Mouse (Mus musculus): ENCODE measurements around the gene Gdf7. TPM values are rescaled to one million over a fixed set of nuclear protein-coding genes. Genes with fewer than 3 reads are reported as not detected.
A peak's percentile ranks its signal among the peaks of the same experiment; 100 is the strongest.

Gene Gdf7
- polyA plus RNA-seq, 1 experiment from 2014 or later: not detected

- ATAC-seq (ENCODE audit: insufficient number of reproducible peaks, insufficient read depth, low FRiP score, low read depth): no peak
- H3K4me3 ChIP-seq (ENCODE audit: low read depth, low read length): no peak overlapping the region
- no peaks in the 10 kb centered on the region for H3K27me3 ChIP-seq (ENCODE audit: control insufficient read depth, insufficient read depth, low read length)
- H3K9ac ChIP-seq (replicated peaks; ENCODE audit: low read depth, low read length): no peak overlapping the region
- no peaks in the 10 kb centered on the region for H3K4me1 ChIP-seq (ENCODE audit: control insufficient read depth, insufficient read depth, low read length)
- H3K9me3 ChIP-seq (ENCODE audit: control insufficient read depth, low read depth, low read length): no peaks in the 10 kb centered on the region
- WGBS: 83% methylated on average over 15 of the region's 15 CpGs
- no peak overlapping the region for H3K27ac ChIP-seq (ENCODE audit: low read length)
- H3K4me2 ChIP-seq (replicated peaks; ENCODE audit: low read depth, low read length): no peak overlapping the region
- 0 out of 2 replicates have a peak, but pooled peaks cover 4% of the 10 kb centered on the region for H3K36me3 ChIP-seq (ENCODE audit: control insufficient read depth, insufficient read depth, low read length)
These were observed 20.3 kb downstream of the Gdf7 start for GRCm38 (mm10) chr12:8281225-8282017.

GRCm38 (mm10) chr12:8275424-8275823 is 26.3 kb downstream of the Gdf7 start:
- Histone ChIP-seq H3K4me3 (ENCODE audit: low read depth, low read length) (no peak overlapping the region), H3K36me3 (ENCODE audit: control insufficient read depth, insufficient read depth, low read length) (0 out of 2 replicates have a peak, but pooled peaks cover 4% of the 10 kb centered on the region), H3K27ac (ENCODE audit: low read length) (no peak overlapping the region), H3K9ac (replicated peaks; ENCODE audit: low read depth, low read length) (no peak overlapping the region), H3K4me1 (ENCODE audit: control insufficient read depth, insufficient read depth, low read length) (no peaks in the 10 kb centered on the region), H3K4me2 (replicated peaks; ENCODE audit: low read depth, low read length) (no peak overlapping the region), H3K9me3 (ENCODE audit: control insufficient read depth, low read depth, low read length) (no peaks in the 10 kb centered on the region), H3K27me3 (ENCODE audit: control insufficient read depth, insufficient read depth, low read length) (no peaks in the 10 kb centered on the region)
- no peak for ATAC-seq (ENCODE audit: insufficient number of reproducible peaks, insufficient read depth, low FRiP score, low read depth)
- WGBS: 89% methylated on average over 4 of the region's 4 CpGs

GRCm38 (mm10) chr12:8273471-8274171 is 28.1 kb downstream of the Gdf7 start:
- H3K27ac ChIP-seq (ENCODE audit: low read length): peak overlapping the region; percentile 7; the same call in 1 of the 2 replicates
- 84% methylated on average over 6 of the region's 6 CpGs for WGBS
- H3K9ac ChIP-seq (replicated peaks; ENCODE audit: low read depth, low read length): no peak overlapping the region
- H3K36me3 ChIP-seq (ENCODE audit: control insufficient read depth, insufficient read depth, low read length): 0 out of 2 replicates have a peak, but pooled peaks cover 4% of the 10 kb centered on the region
- H3K4me2 ChIP-seq (replicated peaks; ENCODE audit: low read depth, low read length): no peak overlapping the region
- ATAC-seq (ENCODE audit: insufficient number of reproducible peaks, insufficient read depth, low FRiP score, low read depth): no peak
- H3K4me3 ChIP-seq (ENCODE audit: low read depth, low read length): no peak overlapping the region
- H3K9me3 ChIP-seq (ENCODE audit: control insufficient read depth, low read depth, low read length): no peaks in the 10 kb centered on the region
- H3K4me1 ChIP-seq (ENCODE audit: control insufficient read depth, insufficient read depth, low read length): no peaks in the 10 kb centered on the region
- H3K27me3 ChIP-seq (ENCODE audit: control insufficient read depth, insufficient read depth, low read length): no peaks in the 10 kb centered on the region

GRCm38 (mm10) chr12:8271405-8271804 is 30.3 kb downstream of the Gdf7 start:
- Histone ChIP-seq H3K36me3 (ENCODE audit: control insufficient read depth, insufficient read depth, low read length) (no peaks in the 10 kb centered on the region), H3K27me3 (ENCODE audit: control insufficient read depth, insufficient read depth, low read length) (no peaks in the 10 kb centered on the region), H3K9ac (replicated peaks; ENCODE audit: low read depth, low read length) (no peak overlapping the region), H3K4me1 (ENCODE audit: control insufficient read depth, insufficient read depth, low read length) (no peaks in the 10 kb centered on the region), H3K4me2 (replicated peaks; ENCODE audit: low read depth, low read length) (no peak overlapping the region), H3K9me3 (ENCODE audit: control insufficient read depth, low read depth, low read length) (no peaks in the 10 kb centered on the region), H3K4me3 (ENCODE audit: low read depth, low read length) (no peak overlapping the region), H3K27ac (ENCODE audit: low read length) (no peak overlapping the region)
- no peak for ATAC-seq (ENCODE audit: insufficient number of reproducible peaks, insufficient read depth, low FRiP score, low read depth)
- WGBS: 78% methylated on average over 2 of the region's 2 CpGs

GRCm38 (mm10) chr12:8269627-8270026 is 32.1 kb downstream of the Gdf7 start:
- Histone ChIP-seq H3K4me2 (replicated peaks; ENCODE audit: low read depth, low read length) (no peak overlapping the region), H3K9ac (replicated peaks; ENCODE audit: low read depth, low read length) (no peak overlapping the region), H3K27me3 (ENCODE audit: control insufficient read depth, insufficient read depth, low read length) (no peaks in the 10 kb centered on the region), H3K27ac (ENCODE audit: low read length) (no peak overlapping the region), H3K36me3 (ENCODE audit: control insufficient read depth, insufficient read depth, low read length) (no peaks in the 10 kb centered on the region), H3K4me1 (ENCODE audit: control insufficient read depth, insufficient read depth, low read length) (no peaks in the 10 kb centered on the region), H3K4me3 (ENCODE audit: low read depth, low read length) (no peak overlapping the region), H3K9me3 (ENCODE audit: control insufficient read depth, low read depth, low read length) (no peaks in the 10 kb centered on the region)
- ATAC-seq (ENCODE audit: insufficient number of reproducible peaks, insufficient read depth, low FRiP score, low read depth): no peak
- 90% methylated on average over 11 of the region's 11 CpGs for WGBS

GRCm38 (mm10) chr12:8266311-8266710 is 35.4 kb downstream of the Gdf7 start:
- whole genome bisulfite sequencing: 89% methylated on average over 7 of the region's 7 CpGs

GRCm38 (mm10) chr12:8260297-8260696 is 41.5 kb downstream of the Gdf7 start:
- no peaks in the 10 kb centered on the region for H3K9me3 ChIP-seq (ENCODE audit: control insufficient read depth, low read depth, low read length)
- ATAC-seq (ENCODE audit: insufficient number of reproducible peaks, insufficient read depth, low FRiP score, low read depth): no peak
- 44% methylated on average over 2 of the region's 2 CpGs for WGBS
- H3K4me1 ChIP-seq (ENCODE audit: control insufficient read depth, insufficient read depth, low read length): peaks cover 5% of the 10 kb centered on the region; the same call in 1 of the 2 replicates
- H3K4me3 ChIP-seq (ENCODE audit: low read depth, low read length): no peak overlapping the region
- H3K4me2 ChIP-seq (replicated peaks; ENCODE audit: low read depth, low read length): no peak overlapping the region
- H3K27me3 ChIP-seq (ENCODE audit: control insufficient read depth, insufficient read depth, low read length): no peaks in the 10 kb centered on the region
- no peak overlapping the region for H3K9ac ChIP-seq (replicated peaks; ENCODE audit: low read depth, low read length)
- H3K36me3 ChIP-seq (ENCODE audit: control insufficient read depth, insufficient read depth, low read length): no peaks in the 10 kb centered on the region
- no peak overlapping the region for H3K27ac ChIP-seq (ENCODE audit: low read length)

More at GRCm38 (mm10) chr12:8266311-8266710, 35.4 kb downstream of the Gdf7 start:
- no peaks in the 10 kb centered on the region for H3K36me3 ChIP-seq (ENCODE audit: control insufficient read depth, insufficient read depth, low read length)
- H3K4me2 ChIP-seq (replicated peaks; ENCODE audit: low read depth, low read length): no peak overlapping the region
- ATAC-seq (ENCODE audit: insufficient number of reproducible peaks, insufficient read depth, low FRiP score, low read depth): no peak
- no peak overlapping the region for H3K9ac ChIP-seq (replicated peaks; ENCODE audit: low read depth, low read length)
- H3K27ac ChIP-seq (ENCODE audit: low read length): no peak overlapping the region
- H3K4me1 ChIP-seq (ENCODE audit: control insufficient read depth, insufficient read depth, low read length): peaks cover 5% of the 10 kb centered on the region; the same call in 1 of the 2 replicates
- H3K4me3 ChIP-seq (ENCODE audit: low read depth, low read length): no peak overlapping the region
- no peaks in the 10 kb centered on the region for H3K9me3 ChIP-seq (ENCODE audit: control insufficient read depth, low read depth, low read length)
- no peaks in the 10 kb centered on the region for H3K27me3 ChIP-seq (ENCODE audit: control insufficient read depth, insufficient read depth, low read length)
